Mouse (Mus musculus): Measurements from ENCODE around the gene Adgrb2. TPM values are rescaled to one million over a fixed set of nuclear protein-coding genes. Genes with fewer than 3 reads are reported as not detected.
A peak's percentile ranks its signal among the peaks of the same experiment; 100 is the strongest.

Adgrb2 gene
- total RNA-seq, 2 experiments from 2014 or later = 2.2 to 2.3 TPM

GRCm38 (mm10) chr4:129985671-129986441 lies 1.2 kb downstream of the Adgrb2 start:
- peak; percentile 59 to 63 for DNase-seq

GRCm38 (mm10) chr4:129987825-129988504 lies 3.3 kb downstream of the Adgrb2 start:
- intact Hi-C loops (cut with DNase I) = no loop called here

More at GRCm38 (mm10) chr4:129985671-129986441, 1.2 kb downstream of the Adgrb2 start:
- intact Hi-C loops (cut with DNase I) = no loop called here

DNA sequence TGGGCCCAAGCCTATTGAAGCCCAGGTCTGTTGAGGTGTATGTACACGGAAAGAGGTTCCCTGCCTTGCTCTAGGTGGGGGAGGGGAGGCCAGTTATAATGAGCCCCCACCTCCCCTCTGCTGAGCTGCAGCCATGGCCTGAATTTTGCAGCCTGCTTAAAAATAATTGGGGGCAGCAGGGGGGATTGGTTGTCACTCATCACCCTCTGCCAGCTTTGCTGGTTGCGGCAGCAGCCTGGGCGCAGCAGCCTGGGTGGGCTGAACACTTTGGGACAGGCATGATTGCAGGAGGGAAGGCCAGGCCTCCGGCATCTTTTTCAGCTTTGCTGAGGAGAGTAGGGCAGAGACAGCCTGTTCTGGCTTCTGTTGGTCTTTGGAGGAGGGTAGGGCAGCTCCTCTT lies 5.3 kb downstream of the Adgrb2 start:
- intact Hi-C loops (cut with DNase I) = no loop called here

More at GRCm38 (mm10) chr4:129987825-129988504, 3.3 kb downstream of the Adgrb2 start:
- DNase-seq = peak; percentile 51 to 53

GRCm38 (mm10) chr4:129992720-129993119 lies 8.1 kb downstream of the Adgrb2 start:
- no peak for DNase-seq
- intact Hi-C loops (cut with DNase I) = no loop called here

More for the DNA sequence above, 5.3 kb downstream of the Adgrb2 start:
- DNase-seq = no peak

- DNase-seq = no peak
- intact Hi-C loops (cut with DNase I) = no loop called here
Observed at GRCm38 (mm10) chr4:129993213-129993612, 8.5 kb downstream of the Adgrb2 start.

DNA sequence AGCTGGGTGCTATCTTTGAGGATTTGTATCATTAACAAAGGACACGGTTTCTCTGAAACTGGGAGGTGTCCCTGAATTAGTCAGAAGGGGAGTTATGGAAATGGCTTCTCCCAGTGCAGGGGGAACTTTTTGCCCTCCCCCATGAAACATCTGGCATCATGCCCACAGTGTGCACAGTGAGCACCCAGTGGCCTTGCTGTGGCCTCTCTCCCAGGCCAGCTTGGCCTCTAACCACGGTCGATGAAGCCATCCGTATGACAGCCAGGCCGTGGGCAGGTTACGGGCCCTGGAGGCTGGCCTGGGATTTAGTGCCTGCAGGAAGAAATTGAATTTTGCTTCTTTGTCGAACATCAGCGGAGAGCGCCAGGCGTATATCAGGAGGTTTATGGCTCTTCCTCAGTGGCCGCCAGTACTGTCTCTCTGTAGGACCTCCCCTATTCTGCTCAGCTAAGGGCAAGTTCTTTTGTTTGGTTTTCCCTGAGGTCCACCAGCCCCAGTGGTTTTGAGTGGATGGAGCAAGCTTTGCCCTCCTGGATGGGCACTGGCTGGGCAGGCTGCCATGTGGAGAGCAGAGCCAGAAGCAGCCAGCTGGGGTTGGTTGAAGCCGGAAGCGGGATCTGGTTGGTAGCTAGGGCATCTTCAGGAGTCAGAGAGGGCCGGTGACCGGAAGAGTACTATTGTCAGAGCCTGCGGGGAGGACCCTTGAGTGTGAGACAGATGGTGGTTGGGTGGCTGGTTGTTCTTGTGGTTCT lies 9.4 kb downstream of the Adgrb2 start:
- intact Hi-C loops (cut with DNase I) = no loop called here

DNA sequence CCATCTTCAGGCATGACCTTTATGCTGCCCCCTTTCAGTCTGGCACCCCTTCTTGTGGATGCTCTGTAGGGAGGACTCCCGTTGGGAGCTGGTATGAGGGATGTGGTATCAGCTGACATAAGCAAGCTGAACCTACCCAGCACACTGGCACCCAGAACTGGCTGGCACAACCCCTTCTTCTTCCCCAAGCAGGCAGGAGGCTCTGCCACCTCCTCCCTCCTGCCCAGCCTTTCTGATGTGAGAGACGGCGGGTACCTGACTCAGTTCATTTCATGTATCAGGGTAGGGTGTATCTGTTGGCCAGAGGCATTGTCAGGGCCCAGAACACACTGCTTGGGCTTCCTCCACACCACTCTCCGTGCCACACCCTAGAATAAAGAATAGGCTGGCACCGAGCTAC lies 10.1 kb downstream of the Adgrb2 start:
- intact Hi-C loops (cut with DNase I) = no loop called here
- no peak for DNase-seq

More for the DNA sequence above, 9.4 kb downstream of the Adgrb2 start:
- DNase-seq = no peak

- intact Hi-C loops (cut with DNase I) = no loop called here
- DNase-seq = no peak
Observed at GRCm38 (mm10) chr4:129995255-129995654, 10.6 kb downstream of the Adgrb2 start.

GRCm38 (mm10) chr4:129996015-129996414 lies 11.3 kb downstream of the Adgrb2 start:
- intact Hi-C loops (cut with DNase I) = no loop called here
- DNase-seq = no peak

GRCm38 (mm10) chr4:129998124-129998523 lies 13.5 kb downstream of the Adgrb2 start:
- no peak for DNase-seq
- intact Hi-C loops (cut with DNase I) = no loop called here

DNA sequence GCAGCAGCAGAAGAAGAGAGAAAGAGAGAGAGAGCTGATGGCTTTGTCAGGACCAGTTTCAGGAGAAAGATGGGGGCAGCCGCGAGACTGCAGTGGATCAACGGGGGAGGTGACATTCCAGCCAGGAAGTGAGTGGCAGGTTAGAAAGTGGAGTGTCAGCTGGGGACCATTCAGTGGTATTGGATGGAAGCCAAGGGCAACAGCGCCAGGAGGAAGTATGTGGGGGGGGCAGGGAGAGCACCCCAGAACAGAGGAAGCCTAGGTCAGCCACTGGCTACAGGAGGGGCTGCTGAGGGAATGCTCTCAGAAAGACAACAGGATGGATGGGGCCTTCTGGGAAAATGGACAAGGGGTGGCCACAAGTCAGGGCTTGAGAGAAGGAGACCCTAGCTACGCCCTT lies 17.0 kb downstream of the Adgrb2 start:
- DNase-seq = no peak
- intact Hi-C loops (cut with DNase I) = no loop called here

- DNase-seq = no peak
- intact Hi-C loops (cut with DNase I) = no loop called here
Observed at GRCm38 (mm10) chr4:130002157-130002556, 17.5 kb downstream of the Adgrb2 start.

- intact Hi-C loops (cut with DNase I) = no loop called here
- peak in 1 of 2 experiments; percentile 23 for DNase-seq
Observed at GRCm38 (mm10) chr4:130005593-130005992, 20.9 kb downstream of the Adgrb2 start.

GRCm38 (mm10) chr4:130006533-130006932 lies 21.9 kb downstream of the Adgrb2 start:
- DNase-seq = no peak
- intact Hi-C loops (cut with DNase I) = no loop called here

- intact Hi-C loops (cut with DNase I) = no loop called here
Observed at GRCm38 (mm10) chr4:130009043-130009442, 24.4 kb downstream of the Adgrb2 start.

GRCm38 (mm10) chr4:130010723-130011122 lies 26.1 kb downstream of the Adgrb2 start:
- intact Hi-C loops (cut with DNase I) = no loop called here

More at GRCm38 (mm10) chr4:130009043-130009442, 24.4 kb downstream of the Adgrb2 start:
- DNase-seq = no peak

GRCm38 (mm10) chr4:130012234-130012633 lies 27.6 kb downstream of the Adgrb2 start:
- DNase-seq = no peak
- intact Hi-C loops (cut with DNase I) = no loop called here

More at GRCm38 (mm10) chr4:130010723-130011122, 26.1 kb downstream of the Adgrb2 start:
- DNase-seq = no peak

- DNase-seq = no peak
- intact Hi-C loops (cut with DNase I) = no loop called here
Observed at GRCm38 (mm10) chr4:130013111-130013510, 28.4 kb downstream of the Adgrb2 start.

- no peak for DNase-seq
- intact Hi-C loops (cut with DNase I) = no loop called here
Observed at GRCm38 (mm10) chr4:130016010-130016409, 31.3 kb downstream of the Adgrb2 start.

DNA sequence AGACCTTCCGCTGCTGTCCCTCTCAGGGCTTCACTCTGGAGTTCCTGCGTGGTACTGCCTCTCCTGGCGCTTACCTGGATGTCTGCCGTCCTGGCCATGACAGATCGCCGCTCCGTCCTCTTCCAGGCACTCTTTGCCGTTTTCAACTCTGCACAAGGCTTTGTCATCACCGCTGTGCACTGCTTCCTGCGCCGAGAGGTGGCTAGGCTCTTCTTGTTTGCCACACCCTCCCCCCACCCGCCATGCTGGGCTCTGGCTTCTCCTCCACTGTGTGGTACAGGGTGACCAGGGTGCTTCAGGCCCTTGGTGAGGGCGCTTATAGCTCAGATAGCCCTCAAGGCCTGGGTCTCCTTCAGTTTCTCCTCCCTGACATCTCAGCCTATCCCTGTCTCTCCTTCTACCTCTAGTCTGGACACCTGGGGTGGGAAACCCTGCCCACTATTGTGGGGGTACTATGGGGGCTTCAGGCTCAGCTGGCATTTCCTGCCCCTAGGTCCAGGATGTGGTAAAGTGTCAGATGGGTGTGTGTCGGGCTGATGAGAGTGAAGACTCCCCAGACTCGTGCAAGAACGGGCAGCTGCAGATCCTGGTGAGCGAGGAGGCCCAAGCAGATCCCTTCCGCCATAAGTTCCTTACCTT lies 32.5 kb downstream of the Adgrb2 start:
- DNase-seq = no peak
- intact Hi-C loops (cut with DNase I) = no loop called here

Measured in heart, postnatal 14 days (tissue).